Mouse (Mus musculus) lung, adult 2 months (tissue): ENCODE measurements around the gene Ddx31. TPM values are rescaled to one million over a fixed set of nuclear protein-coding genes. Genes with fewer than 3 reads are reported as not detected.

Source experiments
- DNase-seq: peaks from one replicate; pipeline ENCODE4 v3.0.0; 2022
- H3K4me1 ChIP-seq: fragments of 200-500 bp; 2 replicates; pipeline ENCODE4 v1.6.1; 2011; ENCODE audit warnings: low read length; ENCODE audit not compliant: control insufficient read depth, insufficient read depth
- H3K4me3 ChIP-seq: fragments of 200-500 bp; replicated peaks from 2 replicates; pipeline ENCODE3; 2011; ENCODE audit warnings: low read depth, mild to moderate bottlenecking, control low read depth, low read length; ENCODE audit errors: extremely low read depth
- CTCF ChIP-seq: fragments of 200-500 bp; IDR thresholded peaks from 2 replicates; pipeline ENCODE4 v1.5.1; 2011; ENCODE audit warnings: mild to moderate bottlenecking, low read length, control low read depth; ENCODE audit not compliant: insufficient read depth
- POLR2A ChIP-seq: fragments of 200-500 bp; IDR thresholded peaks from 2 replicates; pipeline ENCODE4 v1.6.1; 2011; ENCODE audit warnings: low read depth, mild to moderate bottlenecking, control low read depth, low read length, borderline replicate concordance; ENCODE audit errors: extremely low read depth
- WGBS: fragments of 180-500 bp; shearing (Covaris S2); methylation state at CpG from one replicate; pipeline ENCODE4 v1.1.7; 2018; 5-methylcytosine and 5-hydroxymethylcytosine counted together
- polyA plus RNA-seq: library from polyadenylated mRNA; depleted of rRNA; stranded (reverse); fragments of >200 nt; gene quantifications from 2 replicates; pipeline ENCODE4 v1.2.3, GENCODE M21; 2012

The Ddx31 gene
- polyA plus RNA-seq, 1 experiment: 3.8 TPM

DNA sequence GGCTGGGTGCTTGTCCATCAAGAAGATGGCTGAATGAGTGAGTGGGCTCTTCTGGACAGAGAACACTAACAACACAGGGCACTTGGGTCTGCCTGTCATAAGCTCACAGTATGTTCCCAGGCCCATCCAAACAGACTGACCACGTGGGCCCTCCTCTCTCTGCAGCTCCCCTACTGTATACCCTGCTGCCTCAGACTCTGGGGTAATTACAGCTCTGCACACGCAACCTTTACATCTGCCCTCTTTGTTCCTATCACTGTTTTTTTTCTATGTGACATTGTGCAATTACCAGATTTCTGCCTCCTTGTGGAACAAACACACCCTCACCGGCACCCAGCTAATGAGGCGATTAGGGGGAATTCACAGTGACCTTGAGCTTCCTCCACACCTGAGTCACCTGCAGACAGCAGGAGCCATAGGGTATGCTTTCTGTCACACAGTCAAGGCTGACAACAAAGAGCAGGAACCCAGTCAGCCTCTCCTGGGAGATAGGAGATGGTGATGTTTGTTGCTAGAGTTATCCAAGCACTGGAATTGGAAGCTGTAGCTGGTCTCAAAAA lies 57.2 kb downstream of the Ddx31 start:
- Histone ChIP-seq H3K4me1 (no peaks in the 10 kb centered on the region), H3K4me3 (no peak overlapping the region)
- 93% methylated on average over 4 of the region's 4 CpGs for WGBS
- TF ChIP-seq CTCF (no peak), POLR2A (no peak)
- no peak for DNase-seq

DNA sequence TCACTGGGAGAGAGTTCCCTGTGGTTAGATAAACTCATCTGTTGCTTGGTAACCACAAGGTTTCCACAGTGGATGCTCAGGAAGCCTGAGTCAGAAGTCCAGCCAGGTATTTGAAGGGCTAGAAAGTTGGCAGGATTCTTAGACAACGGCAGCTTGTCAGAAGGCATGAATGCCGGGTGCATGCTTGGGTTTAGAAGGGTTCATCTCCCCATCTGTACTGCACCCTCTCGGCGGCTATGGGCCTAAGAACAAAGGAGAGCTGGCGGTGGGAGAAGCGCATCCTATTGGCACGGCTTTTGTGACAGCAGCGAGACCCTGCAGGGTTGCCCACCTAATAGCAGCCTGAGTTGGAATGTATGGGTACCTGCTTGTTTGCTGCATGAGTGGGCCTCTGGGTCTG lies 62.1 kb downstream of the Ddx31 start:
- Histone ChIP-seq H3K4me1 (no peaks in the 10 kb centered on the region), H3K4me3 (no peak overlapping the region)
- WGBS: 90% methylated on average over 8 of the region's 8 CpGs
- no peak for DNase-seq
- TF ChIP-seq POLR2A (no peak), CTCF (no peak)

DNA sequence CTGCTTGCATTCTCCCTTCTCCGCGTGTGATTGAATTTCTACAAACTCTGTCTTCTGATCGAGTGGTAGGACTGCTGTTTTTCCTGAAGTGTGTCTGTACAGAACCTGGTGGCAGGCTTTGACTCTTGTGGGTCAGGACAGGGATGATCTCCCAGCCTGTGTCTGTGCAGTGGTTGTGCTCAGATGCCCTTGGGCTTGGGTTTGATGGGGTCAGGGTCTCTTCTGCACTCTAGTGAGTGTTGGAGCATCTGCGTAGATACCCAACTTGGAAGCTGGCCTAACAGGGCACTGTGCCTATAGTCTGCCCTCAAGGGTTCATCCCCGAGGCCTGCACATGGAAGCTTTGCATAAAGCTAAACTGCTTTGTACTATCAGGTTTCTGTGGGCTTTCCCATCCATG lies 63.7 kb downstream of the Ddx31 start:
- no peak overlapping the region for H3K4me3 ChIP-seq
- no peaks in the 10 kb centered on the region for H3K4me1 ChIP-seq
- TF ChIP-seq POLR2A (no peak), CTCF (no peak)
- DNase-seq: no peak
- 87% methylated on average over 5 of the region's 5 CpGs for WGBS

- no peak for DNase-seq
- H3K4me1 ChIP-seq: no peaks in the 10 kb centered on the region
- H3K4me3 ChIP-seq: no peak overlapping the region
- WGBS: 70% methylated on average over 9 of the region's 9 CpGs
- TF ChIP-seq CTCF (no peak), POLR2A (no peak)
Measured at GRCm38 (mm10) chr2:28904786-28905185, 64.6 kb downstream of the Ddx31 start.

- TF ChIP-seq POLR2A (no peak), CTCF (no peak)
- DNase-seq: no peak
- WGBS: 81% methylated on average over 4 of the region's 4 CpGs
- H3K4me3 ChIP-seq: no peak overlapping the region
- H3K4me1 ChIP-seq: no peaks in the 10 kb centered on the region
Measured at GRCm38 (mm10) chr2:28905561-28905960, 65.4 kb downstream of the Ddx31 start.

DNA sequence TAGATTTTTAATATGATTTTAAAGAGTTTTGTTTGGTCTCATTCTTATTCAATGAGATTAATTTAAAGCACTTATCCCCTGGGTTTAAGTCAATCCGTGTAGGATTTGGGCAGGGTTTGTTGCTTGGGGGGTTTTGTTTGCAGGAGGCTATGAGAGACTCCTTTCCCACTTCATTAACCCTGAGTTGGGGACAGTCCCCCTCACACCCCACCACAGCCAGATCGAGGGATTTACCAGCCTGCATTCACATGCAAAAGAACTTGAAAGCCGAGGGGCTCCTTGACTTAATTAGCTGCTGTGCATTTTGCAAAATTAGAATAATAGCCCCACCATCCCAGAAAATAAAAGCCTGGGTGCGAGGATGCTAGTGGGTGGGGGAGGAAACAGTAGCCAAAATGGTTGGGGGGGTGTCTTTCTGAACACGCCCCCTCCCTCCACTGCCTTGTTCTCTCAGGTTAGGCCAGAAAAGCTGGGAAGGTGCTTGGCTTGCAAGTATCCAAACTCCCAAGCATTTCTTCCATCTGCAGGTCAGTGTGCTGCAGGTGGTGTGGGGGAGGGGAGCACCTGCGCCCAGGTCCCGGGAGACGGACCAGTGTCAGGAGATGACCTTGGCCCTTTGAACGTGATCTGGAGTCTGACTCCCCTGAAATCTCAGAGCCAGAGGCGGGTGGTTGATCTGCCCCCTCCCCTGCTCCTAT lies 67.6 kb downstream of the Ddx31 start:
- TF ChIP-seq POLR2A (no peak), CTCF (no peak)
- Histone ChIP-seq H3K4me1 (no peaks in the 10 kb centered on the region), H3K4me3 (no peak overlapping the region)
- WGBS: 28% methylated on average over 10 of the region's 10 CpGs
- no peak for DNase-seq

- no peaks in the 10 kb centered on the region for H3K4me1 ChIP-seq
- no peak overlapping the region for H3K4me3 ChIP-seq
- DNase-seq: no peak
- WGBS: 3% methylated on average over 39 of the region's 39 CpGs
- TF ChIP-seq CTCF (no peak), POLR2A (no peak)
Measured at GRCm38 (mm10) chr2:28908389-28909153, 68.4 kb downstream of the Ddx31 start.

- TF ChIP-seq CTCF: no peak
- no peak for TF ChIP-seq POLR2A
- no peak for DNase-seq
- WGBS: 4% methylated on average over 41 of the region's 41 CpGs
- H3K4me1 ChIP-seq: no peaks in the 10 kb centered on the region
- no peak overlapping the region for H3K4me3 ChIP-seq
Measured at GRCm38 (mm10) chr2:28909186-28909817, 69.1 kb downstream of the Ddx31 start.
